Mouse (Mus musculus): Measurements from ENCODE around the gene Sec22a.

Sec22a gene

GRCm38 (mm10) chr16:35363150-35364062, at the start of gene Sec22a:
TSS of gene Sec22a (minus strand) at chr16:35363918.
- DNase-seq (ENCODE audit: extremely low spot score, low read depth, low spot score) = peak; percentile 58

- no peak for DNase-seq (ENCODE audit: extremely low spot score, low read depth, low spot score)
Measured at GRCm38 (mm10) chr16:35406706-35407105, 43.0 kb upstream of the Sec22a start.

- no peak for DNase-seq (ENCODE audit: extremely low spot score, low read depth, low spot score)
Measured at GRCm38 (mm10) chr16:35406166-35406565, 42.4 kb upstream of the Sec22a start.

- DNase-seq (ENCODE audit: extremely low spot score, low read depth, low spot score) = no peak
Measured at GRCm38 (mm10) chr16:35405348-35406080, 41.8 kb upstream of the Sec22a start.

- DNase-seq (ENCODE audit: extremely low spot score, low read depth, low spot score) = no peak
Measured at GRCm38 (mm10) chr16:35404864-35405263, 41.1 kb upstream of the Sec22a start.

GRCm38 (mm10) chr16:35403891-35404290, 40.2 kb upstream of the Sec22a start:
- no peak for DNase-seq (ENCODE audit: extremely low spot score, low read depth, low spot score)

GRCm38 (mm10) chr16:35403356-35403755, 39.6 kb upstream of the Sec22a start:
- no peak for DNase-seq (ENCODE audit: extremely low spot score, low read depth, low spot score)

- no peak for DNase-seq (ENCODE audit: extremely low spot score, low read depth, low spot score)
Measured at GRCm38 (mm10) chr16:35392813-35393212, 29.1 kb upstream of the Sec22a start.

- no peak for DNase-seq (ENCODE audit: extremely low spot score, low read depth, low spot score)
Measured at GRCm38 (mm10) chr16:35385654-35386053, 21.9 kb upstream of the Sec22a start.

- DNase-seq (ENCODE audit: extremely low spot score, low read depth, low spot score) = no peak
Measured at GRCm38 (mm10) chr16:35380048-35380447, 16.3 kb upstream of the Sec22a start.

- DNase-seq (ENCODE audit: extremely low spot score, low read depth, low spot score) = no peak
Measured at GRCm38 (mm10) chr16:35379344-35379743, 15.6 kb upstream of the Sec22a start.

- DNase-seq (ENCODE audit: extremely low spot score, low read depth, low spot score) = no peak
Measured at GRCm38 (mm10) chr16:35364063-35364428, 328 bp upstream of the Sec22a start.

- no peak for DNase-seq (ENCODE audit: extremely low spot score, low read depth, low spot score)
Measured at GRCm38 (mm10) chr16:35362221-35362620, 1.5 kb downstream of the Sec22a start.

- DNase-seq (ENCODE audit: extremely low spot score, low read depth, low spot score) = no peak
Measured at GRCm38 (mm10) chr16:35360593-35360992, 3.1 kb downstream of the Sec22a start.

GRCm38 (mm10) chr16:35357449-35357848, 6.3 kb downstream of the Sec22a start:
- no peak for DNase-seq (ENCODE audit: extremely low spot score, low read depth, low spot score)

- DNase-seq (ENCODE audit: extremely low spot score, low read depth, low spot score) = no peak
Measured at GRCm38 (mm10) chr16:35330451-35330850, 33.3 kb downstream of the Sec22a start.

GRCm38 (mm10) chr16:35319773-35320172, 43.9 kb downstream of the Sec22a start:
- DNase-seq (ENCODE audit: extremely low spot score, low read depth, low spot score) = no peak

- DNase-seq (ENCODE audit: extremely low spot score, low read depth, low spot score) = no peak
Measured at GRCm38 (mm10) chr16:35319335-35319734, 44.4 kb downstream of the Sec22a start.

GRCm38 (mm10) chr16:35318397-35318796, 45.3 kb downstream of the Sec22a start:
- no peak for DNase-seq (ENCODE audit: extremely low spot score, low read depth, low spot score)

GRCm38 (mm10) chr16:35317460-35317859, 46.3 kb downstream of the Sec22a start:
- no peak for DNase-seq (ENCODE audit: extremely low spot score, low read depth, low spot score)

GRCm38 (mm10) chr16:35316856-35317264, 46.9 kb downstream of the Sec22a start:
- no peak for DNase-seq (ENCODE audit: extremely low spot score, low read depth, low spot score)

GRCm38 (mm10) chr16:35315496-35315895, 48.2 kb downstream of the Sec22a start:
- DNase-seq (ENCODE audit: extremely low spot score, low read depth, low spot score) = no peak

Data from hindlimb bud, embryonic 11.5 days (tissue).